Mouse (Mus musculus) spleen, adult 2 months (tissue): ENCODE data around the gene Tirap.

Experiments
- CTCF ChIP-seq: fragments of 200-500 bp; IDR thresholded peaks from 2 replicates; pipeline ENCODE4 v1.5.1; 2011; ENCODE audit warnings: mild to moderate bottlenecking, inconsistent platforms; ENCODE audit not compliant: insufficient read depth, insufficient read length, insufficient replicate concordance; ENCODE audit errors: extremely low read depth
- POLR2A ChIP-seq: fragments of 200-500 bp; IDR thresholded peaks from 2 replicates; pipeline ENCODE4 v1.6.1; 2011; ENCODE audit warnings: low read depth, low read length, inconsistent platforms

GRCm38 (mm10) chr9:35138029-35138428, 62.1 kb downstream of the Tirap start:
- TF ChIP-seq CTCF (no peak), POLR2A (no peak)
